Mouse (Mus musculus) forebrain, postnatal 0 days (tissue): ENCODE measurements at regions not wholly inside any gene's neighbourhood (a gene's known extent, or its start where the extent isn't known, plus 50 kb on each side); places are given as distances from the start of the nearest gene placed in this dataset.

Experiments used
- ATAC-seq: fragments of 200-750 bp; cut with Nextera tagmentation; 2 replicates; pipeline ENCODE4 v1.8.0; 2017; ENCODE audit warnings: mild to moderate bottlenecking, moderate library complexity
- DNase-seq: peaks from one replicate; pipeline ENCODE4 v3.0.0-alpha.2; 2015
- H3K27ac ChIP-seq: fragments of 300-500 bp; sonication (generic); 2 replicates; pipeline ENCODE4 v1.5.1; 2014; ENCODE audit warnings: low read depth, mild to moderate bottlenecking, antibody characterized with exemption, low read length, moderate library complexity, mixed read lengths
- H3K27me3 ChIP-seq: fragments of 300-500 bp; sonication (generic); 2 replicates; pipeline ENCODE4 v1.6.1; 2014; ENCODE audit warnings: mild to moderate bottlenecking, low read length, mixed read lengths; ENCODE audit not compliant: insufficient read depth
- H3K36me3 ChIP-seq: fragments of 300-500 bp; sonication (generic); 2 replicates; pipeline ENCODE4 v1.6.1; 2014; ENCODE audit warnings: mild to moderate bottlenecking, moderate library complexity; ENCODE audit not compliant: insufficient read depth
- H3K4me1 ChIP-seq: fragments of 300-500 bp; sonication (generic); 2 replicates; pipeline ENCODE4 v1.6.1; 2014; ENCODE audit warnings: antibody characterized with exemption; ENCODE audit not compliant: insufficient read depth
- H3K4me2 ChIP-seq: fragments of 300-500 bp; sonication (generic); 2 replicates; pipeline ENCODE4 v1.6.1; 2014; ENCODE audit warnings: low read depth, mild to moderate bottlenecking, moderate library complexity
- H3K4me3 ChIP-seq: fragments of 300-500 bp; sonication (generic); 2 replicates; pipeline ENCODE4 v1.5.1; 2014; ENCODE audit warnings: low read depth, low read length, mixed read lengths
- H3K9ac ChIP-seq: fragments of 300-500 bp; sonication (generic); 2 replicates; pipeline ENCODE4 v1.6.1; 2014; ENCODE audit warnings: mild to moderate bottlenecking
- H3K9me3 ChIP-seq: fragments of 300-500 bp; sonication (generic); 2 replicates; pipeline ENCODE4 v1.6.1; 2016; ENCODE audit warnings: low read length
- CTCF ChIP-seq: sonication (generic); IDR thresholded peaks from 2 replicates; pipeline ENCODE4 v1.5.1; 2016; ENCODE audit warnings: antibody characterized with exemption, control low read depth, low read depth
- WGBS: fragments of 180-500 bp; shearing (Covaris S2); extraction: QIAGEN DNeasy Blood & Tissue Kit; methylation state at CpG from one replicate; pipeline ENCODE4 v1.1.7; 2014; 5-methylcytosine and 5-hydroxymethylcytosine counted together

GRCm38 (mm10) chr8:50180682-50181081, 1336.9 kb upstream of the Tenm3 start:
- Histone ChIP-seq H3K27ac (no peak overlapping the region), H3K36me3 (no peaks in the 10 kb centered on the region), H3K9ac (no peak overlapping the region), H3K4me2 (no peak overlapping the region), H3K4me1 (no peaks in the 10 kb centered on the region), H3K9me3 (no peaks in the 10 kb centered on the region), H3K4me3 (no peak overlapping the region), H3K27me3 (no peaks in the 10 kb centered on the region)
- ATAC-seq: no peak
- no peak for DNase-seq
- no peak for TF ChIP-seq CTCF

GRCm38 (mm10) chr8:50164773-50165454, 1321.2 kb upstream of the Tenm3 start:
- 51% methylated on average over 2 of the region's 2 CpGs for WGBS
- 0 out of 2 replicates have a peak, but pooled peaks have one; percentile 19 for TF ChIP-seq CTCF
- Histone ChIP-seq H3K4me3 (no peak overlapping the region), H3K9me3 (no peaks in the 10 kb centered on the region), H3K9ac (no peak overlapping the region), H3K27ac (no peak overlapping the region), H3K4me2 (no peak overlapping the region), H3K4me1 (no peaks in the 10 kb centered on the region), H3K27me3 (no peaks in the 10 kb centered on the region), H3K36me3 (no peaks in the 10 kb centered on the region)
- DNase-seq (no peak), ATAC-seq (peak; percentile 51; the same call in 1 of the 2 replicates)

- Histone ChIP-seq H3K4me3 (no peak overlapping the region), H3K9me3 (no peaks in the 10 kb centered on the region), H3K4me1 (no peaks in the 10 kb centered on the region), H3K36me3 (no peaks in the 10 kb centered on the region), H3K4me2 (no peak overlapping the region), H3K27me3 (no peaks in the 10 kb centered on the region), H3K9ac (no peak overlapping the region), H3K27ac (no peak overlapping the region)
- ATAC-seq (peak; percentile 80), DNase-seq (peak; percentile 26)
- 84% methylated on average over 3 of the region's 3 CpGs for WGBS
- TF ChIP-seq CTCF: no peak
These were observed 1317.3 kb upstream of the Tenm3 start for GRCm38 (mm10) chr8:50161076-50161475.

- Histone ChIP-seq H3K4me3 (no peak overlapping the region), H3K4me2 (no peak overlapping the region), H3K27ac (no peak overlapping the region), H3K4me1 (no peaks in the 10 kb centered on the region), H3K36me3 (no peaks in the 10 kb centered on the region), H3K9ac (no peak overlapping the region), H3K9me3 (no peaks in the 10 kb centered on the region), H3K27me3 (no peaks in the 10 kb centered on the region)
- no peak for TF ChIP-seq CTCF
- peak; percentile 13 for DNase-seq
- peak; percentile 66 for ATAC-seq
- WGBS: 64% methylated on average over 5 of the region's 5 CpGs
These were observed 1316.6 kb upstream of the Tenm3 start for GRCm38 (mm10) chr8:50160326-50160725.

GRCm38 (mm10) chr8:50139876-50140275, 1296.1 kb upstream of the Tenm3 start:
- ATAC-seq (no peak), DNase-seq (no peak)
- no peaks in the 10 kb centered on the region for H3K9me3 ChIP-seq
- no peaks in the 10 kb centered on the region for H3K27me3 ChIP-seq
- H3K9ac ChIP-seq: no peak overlapping the region
- no peak for TF ChIP-seq CTCF
- no peak overlapping the region for H3K4me2 ChIP-seq
- 78% methylated on average over 3 of the region's 3 CpGs for WGBS
- no peaks in the 10 kb centered on the region for H3K4me1 ChIP-seq
- no peak overlapping the region for H3K27ac ChIP-seq
- no peaks in the 10 kb centered on the region for H3K36me3 ChIP-seq
- no peak overlapping the region for H3K4me3 ChIP-seq

- peak; percentile 65 for DNase-seq
- TF ChIP-seq CTCF: peak; percentile 67
These were observed 1276.3 kb upstream of the Tenm3 start for GRCm38 (mm10) chr8:50120041-50120440.

GRCm38 (mm10) chr8:50082378-50082777, 1238.6 kb upstream of the Tenm3 start:
- 0 out of 2 replicates have a peak, but pooled peaks have one; percentile 29 for ATAC-seq
- H3K27ac ChIP-seq: no peak overlapping the region
- no peaks in the 10 kb centered on the region for H3K4me1 ChIP-seq
- TF ChIP-seq CTCF: no peak
- H3K27me3 ChIP-seq: no peaks in the 10 kb centered on the region
- WGBS: 44% methylated on average over 6 of the region's 6 CpGs
- no peaks in the 10 kb centered on the region for H3K36me3 ChIP-seq
- DNase-seq: peak; percentile 22
- no peak overlapping the region for H3K9ac ChIP-seq
- H3K9me3 ChIP-seq: no peaks in the 10 kb centered on the region
- H3K4me3 ChIP-seq: no peak overlapping the region
- H3K4me2 ChIP-seq: 0 out of 2 replicates have a peak overlapping the region, but pooled peaks have one; percentile 15

More at GRCm38 (mm10) chr8:50120041-50120440, 1276.3 kb upstream of the Tenm3 start:
- no peak overlapping the region; the same call in 1 of the 2 replicates for H3K4me2 ChIP-seq
- no peaks in the 10 kb centered on the region for H3K27me3 ChIP-seq
- H3K36me3 ChIP-seq: no peaks in the 10 kb centered on the region
- H3K9me3 ChIP-seq: no peaks in the 10 kb centered on the region
- H3K4me3 ChIP-seq: no peak overlapping the region
- 72% methylated on average over 9 of the region's 9 CpGs for WGBS
- peak; percentile 65; the same call in 1 of the 2 replicates for ATAC-seq
- no peak overlapping the region for H3K27ac ChIP-seq
- no peak overlapping the region for H3K9ac ChIP-seq
- H3K4me1 ChIP-seq: no peaks in the 10 kb centered on the region
